Mouse (Mus musculus) embryonic facial prominence, embryonic 11.5 days (tissue): ENCODE measurements around the gene 1700029I15Rik. TPM values are rescaled to one million over a fixed set of nuclear protein-coding genes. Genes with fewer than 3 reads are reported as not detected.

Experiments
- ATAC-seq: fragments of 200-750 bp; cut with Nextera tagmentation; replicated peaks from 2 replicates; pipeline ENCODE4 v1.8.0; 2017; ENCODE audit warnings: low read depth; ENCODE audit not compliant: insufficient number of reproducible peaks, low FRiP score, low TSS enrichment
- DNase-seq: peaks from one replicate; pipeline ENCODE4 v3.0.0-alpha.2; 2015; ENCODE audit warnings: low spot score
- H3K27ac ChIP-seq: fragments of 300-500 bp; sonication (generic); replicated peaks from 2 replicates; pipeline ENCODE4 v1.5.1; 2014; ENCODE audit warnings: mild to moderate bottlenecking, low read depth, low read length, control low read depth
- H3K27me3 ChIP-seq: fragments of 300-500 bp; sonication (generic); 2 replicates; pipeline ENCODE4 v1.6.1; 2014; ENCODE audit warnings: mild to moderate bottlenecking, low read length, moderate library complexity, mixed read lengths; ENCODE audit not compliant: control insufficient read depth, insufficient read depth
- H3K36me3 ChIP-seq: fragments of 300-500 bp; sonication (generic); replicated peaks from 2 replicates; pipeline ENCODE4 v1.6.1; 2014; ENCODE audit warnings: low read depth, mild to moderate bottlenecking, low read length, moderate library complexity, mixed read lengths; ENCODE audit not compliant: control insufficient read depth, insufficient read depth
- H3K4me1 ChIP-seq: fragments of 300-500 bp; sonication (generic); 2 replicates; pipeline ENCODE4 v1.6.1; 2014; ENCODE audit warnings: low read length, mixed read lengths; ENCODE audit not compliant: control insufficient read depth, insufficient read depth
- H3K4me2 ChIP-seq: fragments of 300-500 bp; sonication (generic); 2 replicates; pipeline ENCODE4 v1.6.1; 2014; ENCODE audit warnings: low read depth, mild to moderate bottlenecking, control low read depth, low read length, moderate library complexity
- H3K4me3 ChIP-seq: fragments of 300-500 bp; sonication (generic); 2 replicates; pipeline ENCODE4 v1.5.1; 2014; ENCODE audit warnings: low read depth, low read length, control low read depth
- H3K9ac ChIP-seq: fragments of 300-500 bp; sonication (generic); replicated peaks from 2 replicates; pipeline ENCODE4 v1.6.1; 2014; ENCODE audit warnings: mild to moderate bottlenecking, control low read depth, low read length
- H3K9me3 ChIP-seq: fragments of 300-500 bp; sonication (generic); replicated peaks from 2 replicates; pipeline ENCODE4 v1.6.1; 2016; ENCODE audit warnings: mild to moderate bottlenecking, low read length, inconsistent platforms, mixed read lengths; ENCODE audit not compliant: control insufficient read depth
- WGBS: fragments of 180-500 bp; shearing (Covaris S2); extraction: QIAGEN DNeasy Blood & Tissue Kit; methylation state at CpG from one replicate; pipeline ENCODE4 v1.1.7; 2014; 5-methylcytosine and 5-hydroxymethylcytosine counted together
- polyA plus RNA-seq: library from polyadenylated mRNA; unstranded; fragments of >200 nt; fragmentation: Nextera tagmentation; extraction: Ambion mirVana; gene quantifications from 2 replicates; pipeline ENCODE4 v1.2.1, GENCODE M21; 2014

1700029I15Rik gene
- polyA plus RNA-seq, 1 experiment from 2014 or later = 1.6 TPM

GRCm38 (mm10) chr2:92385113-92386051 is 3.0 kb downstream of the 1700029I15Rik start:
- Histone ChIP-seq H3K4me3 (no peak overlapping the region), H3K4me2 (no peak overlapping the region), H3K27ac (no peak overlapping the region), H3K9ac (no peak overlapping the region), H3K4me1 (peaks cover 9% of the 10 kb centered on the region), H3K9me3 (no peaks in the 10 kb centered on the region), H3K27me3 (no peaks in the 10 kb centered on the region), H3K36me3 (peaks cover 4% of the 10 kb centered on the region; the same call in 1 of the 2 replicates)
- ATAC-seq = no peak
- 79% methylated on average over 22 of the region's 22 CpGs for WGBS
- DNase-seq = no peak

- Histone ChIP-seq H3K27me3 (no peaks in the 10 kb centered on the region), H3K9ac (no peak overlapping the region), H3K4me1 (peaks cover 15% of the 10 kb centered on the region), H3K4me3 (no peak overlapping the region), H3K36me3 (peaks cover 4% of the 10 kb centered on the region; the same call in 1 of the 2 replicates), H3K4me2 (no peak overlapping the region), H3K27ac (no peak overlapping the region), H3K9me3 (no peaks in the 10 kb centered on the region)
- ATAC-seq (no peak), DNase-seq (no peak)
- WGBS = 87% methylated on average over 30 of the region's 30 CpGs
Measured at GRCm38 (mm10) chr2:92386821-92387570, 4.7 kb downstream of the 1700029I15Rik start.

GRCm38 (mm10) chr2:92387646-92388045 is 5.3 kb downstream of the 1700029I15Rik start:
- no peak overlapping the region for H3K4me2 ChIP-seq
- no peaks in the 10 kb centered on the region for H3K27me3 ChIP-seq
- H3K9me3 ChIP-seq = no peaks in the 10 kb centered on the region
- DNase-seq = no peak
- WGBS = 62% methylated on average over 4 of the region's 4 CpGs
- peaks cover 4% of the 10 kb centered on the region; the same call in 1 of the 2 replicates for H3K36me3 ChIP-seq
- ATAC-seq = no peak
- H3K27ac ChIP-seq = no peak overlapping the region
- H3K9ac ChIP-seq = no peak overlapping the region
- peaks cover 15% of the 10 kb centered on the region for H3K4me1 ChIP-seq
- no peak overlapping the region; the same call in 1 of the 2 replicates for H3K4me3 ChIP-seq

GRCm38 (mm10) chr2:92388081-92388517 is 5.8 kb downstream of the 1700029I15Rik start:
- H3K27ac ChIP-seq = no peak overlapping the region

GRCm38 (mm10) chr2:92388891-92389641 is 6.7 kb downstream of the 1700029I15Rik start:
- ATAC-seq = peak; percentile 93
- under 1% methylated on average over 54 of the region's 62 CpGs for WGBS
- H3K27me3 ChIP-seq = no peaks in the 10 kb centered on the region
- DNase-seq = peak; percentile 98
- peaks cover 20% of the 10 kb centered on the region for H3K4me1 ChIP-seq
- H3K9ac ChIP-seq = peak overlapping the region; percentile 66
- peak overlapping the region; percentile 69 for H3K4me3 ChIP-seq
- peak overlapping the region; percentile 93 for H3K4me2 ChIP-seq
- no peaks in the 10 kb centered on the region for H3K9me3 ChIP-seq
- H3K36me3 ChIP-seq = peaks cover 4% of the 10 kb centered on the region; the same call in 1 of the 2 replicates
- H3K27ac ChIP-seq = peak overlapping the region; percentile 67

More at GRCm38 (mm10) chr2:92388081-92388517, 5.8 kb downstream of the 1700029I15Rik start:
- no peak for ATAC-seq
- no peak for DNase-seq
- H3K4me3 ChIP-seq = peak overlapping the region; percentile 69
- peaks cover 20% of the 10 kb centered on the region for H3K4me1 ChIP-seq
- no peaks in the 10 kb centered on the region for H3K27me3 ChIP-seq
- H3K9ac ChIP-seq = peak overlapping the region; percentile 66
- peaks cover 4% of the 10 kb centered on the region; the same call in 1 of the 2 replicates for H3K36me3 ChIP-seq
- no peaks in the 10 kb centered on the region for H3K9me3 ChIP-seq
- 61% methylated on average over 3 of the region's 3 CpGs for WGBS
- peak overlapping the region; percentile 93 for H3K4me2 ChIP-seq

GRCm38 (mm10) chr2:92389645-92390044 is 7.3 kb downstream of the 1700029I15Rik start:
- H3K27ac ChIP-seq = peak overlapping the region; percentile 41; the same call in 1 of the 2 replicates
- H3K36me3 ChIP-seq = peaks cover 4% of the 10 kb centered on the region; the same call in 1 of the 2 replicates
- no peak overlapping the region for H3K4me3 ChIP-seq
- H3K4me1 ChIP-seq = peaks cover 20% of the 10 kb centered on the region
- ATAC-seq (no peak), DNase-seq (no peak)
- H3K4me2 ChIP-seq = peak overlapping the region; percentile 36; the same call in 1 of the 2 replicates
- H3K9me3 ChIP-seq = no peaks in the 10 kb centered on the region
- H3K9ac ChIP-seq = no peak overlapping the region
- under 1% methylated on average over 10 of the region's 10 CpGs for WGBS
- H3K27me3 ChIP-seq = no peaks in the 10 kb centered on the region

- H3K9me3 ChIP-seq = no peaks in the 10 kb centered on the region
- H3K36me3 ChIP-seq = no peaks in the 10 kb centered on the region; the same call in 1 of the 2 replicates
- no peaks in the 10 kb centered on the region for H3K27me3 ChIP-seq
- no peak for ATAC-seq
- no peak overlapping the region for H3K4me2 ChIP-seq
- no peak for DNase-seq
- peaks cover 20% of the 10 kb centered on the region for H3K4me1 ChIP-seq
- H3K27ac ChIP-seq = peak overlapping the region; percentile 41; the same call in 1 of the 2 replicates
- H3K4me3 ChIP-seq = no peak overlapping the region
- 80% methylated on average over 6 of the region's 6 CpGs for WGBS
- H3K9ac ChIP-seq = no peak overlapping the region
Measured at GRCm38 (mm10) chr2:92390206-92390930, 8.0 kb downstream of the 1700029I15Rik start.
